Mouse (Mus musculus) left cerebral cortex, postnatal 14 days (tissue): ENCODE results near the gene Slc16a13. TPM values are rescaled to one million over a fixed set of nuclear protein-coding genes. Genes with fewer than 3 reads are reported as not detected.
A peak's percentile ranks its signal among the peaks of the same experiment; 100 is the strongest.

ENCODE experiments used
- DNase-seq, 2 experiments: peaks; one replicate each; pipeline ENCODE4 v3.0.0; 2021 to 2022; ENCODE audit warnings: low spot score in 2 of 2, mixed read lengths in 1 of 2
- intact Hi-C: fragments of 180-260 bp; cut with DNase I; formaldehyde crosslinking; loops from one replicate; pipeline ENCODE4 v1.15.1; 2025
- total RNA-seq, 2 experiments: library from RNA; stranded (reverse); gene quantifications; 2 replicates each; pipeline ENCODE4 v1.2.3; 2021

Gene Slc16a13
- total RNA-seq, 2 experiments from 2014 or later, result 8.3 to 10.4 TPM

DNA sequence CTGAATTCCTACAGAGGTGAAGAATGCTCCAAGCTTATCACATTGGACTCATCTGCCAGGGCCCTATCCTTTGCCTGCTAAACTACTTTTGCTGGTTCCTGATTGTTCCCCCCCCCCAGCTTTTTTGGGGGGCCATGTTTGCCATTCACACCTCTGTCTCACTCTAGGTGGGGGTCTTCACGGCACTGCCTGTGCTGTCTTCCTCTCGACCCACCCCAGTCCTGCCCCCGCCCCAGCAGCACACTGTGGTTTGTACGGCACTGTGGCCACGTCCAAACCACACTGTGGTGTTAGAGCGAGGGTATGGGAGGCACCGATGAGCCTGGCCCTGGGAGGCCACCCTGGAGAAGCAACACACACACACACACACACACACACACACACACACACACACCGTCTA, 13.6 kb upstream of the Slc16a13 start:
- DNase-seq, result no peak
- intact Hi-C loops, result no loop called here

DNA sequence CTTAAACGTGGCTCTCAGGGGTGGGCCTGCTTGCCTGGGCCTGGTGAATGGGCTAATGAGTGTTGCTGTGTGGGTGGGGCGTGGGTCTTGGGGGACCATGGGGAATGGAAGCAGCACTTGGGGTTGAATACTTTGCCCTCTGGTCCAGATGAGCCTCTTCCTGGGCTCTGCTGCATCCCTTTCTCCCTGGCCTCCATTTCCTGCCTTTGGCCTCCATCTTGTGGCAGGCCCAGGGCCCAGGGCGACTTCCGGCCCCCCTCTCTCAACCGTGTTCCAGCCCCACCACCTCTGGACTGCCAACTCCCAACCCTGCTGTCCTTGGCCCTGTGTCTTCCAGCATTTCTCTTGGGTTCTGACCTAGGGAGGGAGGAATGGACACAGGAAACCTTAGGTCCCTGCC, 13.2 kb upstream of the Slc16a13 start:
- no peak for DNase-seq
- intact Hi-C loops, result no loop called here

DNA sequence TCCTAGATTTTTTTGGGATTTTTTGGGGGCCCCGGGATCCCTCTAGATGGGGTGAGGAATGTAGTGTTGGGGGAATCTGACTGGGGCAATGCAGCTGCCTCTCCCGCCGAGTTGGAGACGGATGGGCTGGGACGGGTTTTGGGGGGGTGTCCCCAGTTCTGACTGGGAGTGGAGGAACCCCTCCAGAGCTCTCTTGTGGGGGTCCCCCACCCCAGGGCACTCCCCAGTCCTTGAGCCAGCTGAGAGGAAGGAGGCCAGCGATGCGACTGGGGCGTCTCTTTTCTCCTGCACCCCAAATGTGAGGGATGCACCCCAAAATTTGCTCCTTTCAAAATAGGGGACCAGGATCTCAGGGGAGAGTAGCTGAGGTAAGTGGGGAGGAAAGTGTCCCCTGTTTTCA, 12.2 kb upstream of the Slc16a13 start:
- intact Hi-C loops, result no loop called here
- DNase-seq, result no peak

DNA sequence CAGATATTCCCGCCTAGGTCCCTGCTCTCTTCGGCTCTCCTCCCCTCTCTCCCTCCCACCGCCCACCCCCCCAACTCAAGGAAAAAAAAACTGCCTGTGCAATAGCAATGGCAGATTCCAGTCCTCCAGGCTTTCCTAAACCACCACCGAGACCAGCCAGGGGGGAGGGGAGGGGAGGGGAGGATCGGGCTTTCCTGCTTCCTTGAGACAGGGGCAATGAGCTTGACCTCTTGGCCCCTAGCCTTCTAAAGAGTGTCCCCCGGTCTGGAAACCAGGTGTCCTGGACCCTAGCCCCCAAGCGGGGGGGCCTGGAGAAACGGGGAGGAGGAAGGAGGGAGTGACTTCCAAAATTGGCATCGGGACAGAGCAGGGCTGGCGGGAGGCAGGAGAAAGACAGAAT, 11.7 kb upstream of the Slc16a13 start:
- intact Hi-C loops, result no loop called here

DNA sequence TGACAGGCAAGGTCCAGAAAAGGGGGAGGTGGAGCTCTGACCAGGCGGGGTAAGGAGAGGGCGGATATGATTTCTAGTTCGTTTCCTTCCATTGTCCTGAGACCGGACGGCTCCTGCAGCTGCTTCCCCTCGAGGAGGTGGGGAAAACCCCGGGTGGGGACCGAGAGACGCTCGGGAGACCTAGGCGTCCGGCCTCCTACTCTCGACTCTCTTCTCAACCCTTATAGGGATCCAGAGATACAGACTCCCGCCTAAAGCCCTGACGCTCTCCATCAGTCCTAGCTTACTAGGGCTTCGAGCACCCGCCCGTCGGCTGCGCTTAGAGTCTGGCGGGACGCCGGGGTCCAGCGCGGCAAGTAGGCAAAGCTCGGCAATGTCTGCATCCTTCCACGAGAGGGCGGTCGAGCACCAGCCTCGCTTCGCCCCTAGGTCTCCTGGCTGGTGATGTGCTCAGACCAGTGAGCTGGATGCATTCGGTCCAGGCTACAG, 9.4 kb upstream of the Slc16a13 start:
- intact Hi-C loops, result no loop called here
- peak; percentile 63 to 83 for DNase-seq

More for the DNA sequence above, 11.7 kb upstream of the Slc16a13 start:
- DNase-seq, result no peak

DNA sequence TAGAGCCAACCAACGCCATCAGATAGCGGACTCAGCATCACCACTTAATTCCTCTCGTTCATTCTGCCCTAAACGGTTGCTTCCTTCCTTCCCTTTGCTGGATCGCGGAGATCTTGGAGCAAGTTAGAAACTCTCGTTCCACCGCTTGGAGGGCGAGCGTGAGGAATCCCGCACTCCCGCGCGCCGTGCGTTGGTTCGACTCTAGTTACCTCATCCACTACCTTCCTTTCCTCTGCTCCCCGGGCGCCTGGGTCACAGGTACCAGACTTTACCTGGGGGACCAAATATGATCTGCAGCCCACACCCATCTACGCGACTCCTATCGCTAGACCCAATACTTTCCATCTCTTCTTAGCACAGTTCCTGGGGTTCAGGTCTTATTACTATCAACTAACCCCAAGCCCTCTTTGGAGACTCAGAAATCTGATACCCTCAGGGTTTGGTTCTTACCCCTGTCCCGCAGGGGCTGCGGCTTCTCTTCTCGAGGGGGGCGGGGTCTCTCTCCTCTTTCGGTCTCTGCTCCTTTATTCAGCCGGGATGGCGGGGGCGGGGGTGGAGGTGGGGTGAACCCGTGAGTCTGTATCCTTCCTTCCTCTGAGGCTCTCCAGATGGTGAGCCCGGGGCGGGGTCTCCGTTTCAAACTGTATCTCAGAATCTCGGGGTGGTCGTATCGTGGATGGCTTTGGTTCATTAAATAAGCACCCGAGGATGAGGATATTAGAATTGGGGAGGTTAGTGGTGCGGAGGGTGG, 8.6 kb upstream of the Slc16a13 start, which contains the start of gene Bcl6b:
Gene Bcl6b, minus strand, starts transcription at position 539 of the 751 bp plus-strand sequence.
- no peak for DNase-seq
- intact Hi-C loops, result no loop called here

DNA sequence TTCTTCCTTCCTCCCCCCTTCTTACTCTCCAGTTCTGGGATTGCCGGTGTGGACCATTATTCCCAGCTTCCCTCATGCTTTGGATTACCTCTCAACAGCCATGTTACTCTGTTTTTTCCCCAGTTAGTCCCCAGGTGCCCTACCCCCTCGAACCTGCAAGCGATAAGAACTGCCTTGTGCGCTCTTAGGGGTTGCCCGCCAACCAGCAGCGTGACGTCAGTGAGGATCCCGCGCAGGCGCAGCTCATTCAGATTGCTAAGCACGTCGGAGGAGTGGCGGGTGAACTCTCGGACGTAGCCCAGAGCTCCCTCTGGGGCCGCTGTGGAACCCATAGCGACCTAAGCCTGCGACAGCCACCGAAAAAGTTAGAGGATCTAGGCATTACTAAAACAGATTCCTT, 8.0 kb upstream of the Slc16a13 start:
- peak; percentile 82 to 84 for DNase-seq
- intact Hi-C loops, result no loop called here

DNA sequence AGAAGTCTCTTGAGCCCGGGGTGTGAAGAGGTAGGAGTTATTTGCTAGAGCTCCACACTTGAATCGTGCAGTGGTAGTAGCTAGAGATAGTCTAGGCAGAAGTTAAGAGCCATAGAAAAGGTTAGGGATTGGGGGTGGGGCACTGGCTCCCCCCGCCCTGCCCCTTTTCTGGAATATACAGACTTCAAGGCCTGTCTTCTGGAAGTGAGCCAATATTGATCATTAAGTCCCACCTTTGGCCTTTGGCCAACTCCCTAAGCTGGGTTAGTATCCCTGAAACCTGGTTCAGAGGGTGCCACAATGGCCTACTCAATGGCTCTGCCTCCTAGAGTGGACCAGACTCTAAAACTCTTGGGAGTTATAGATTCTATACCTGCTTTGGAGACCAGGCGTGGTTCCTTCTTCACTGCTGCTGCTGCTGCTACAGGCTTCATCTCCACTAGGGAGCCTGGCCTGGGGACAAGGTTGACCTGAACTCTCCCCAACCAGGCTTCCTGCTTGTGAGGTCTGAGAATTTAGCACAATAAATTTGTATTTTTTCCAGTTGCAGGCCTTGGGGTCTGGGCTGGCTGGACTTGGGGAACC, 6.9 kb upstream of the Slc16a13 start:
- intact Hi-C loops, result no loop called here
- no peak for DNase-seq

DNA sequence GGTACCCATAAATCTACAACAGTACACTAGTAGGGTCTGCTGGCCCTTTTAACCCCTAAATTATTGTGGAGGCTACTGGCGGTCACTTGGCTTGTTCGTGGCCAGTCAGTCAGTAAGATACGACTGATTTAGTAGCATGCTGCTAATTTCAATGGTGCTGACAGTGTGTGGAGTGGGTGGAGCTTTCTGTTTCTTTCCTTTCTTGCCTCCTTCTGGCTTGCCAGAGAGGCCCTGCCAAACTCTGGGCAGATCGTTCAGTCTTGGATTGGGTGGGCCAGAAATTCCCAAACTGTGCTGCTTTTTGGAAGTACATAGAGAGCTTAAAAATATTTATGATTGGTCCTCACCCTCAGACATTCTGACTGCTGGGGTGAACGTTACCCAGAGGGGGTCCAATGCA, 6.3 kb upstream of the Slc16a13 start:
- DNase-seq, result peak; percentile 59 to 71
- intact Hi-C loops, result no loop called here

DNA sequence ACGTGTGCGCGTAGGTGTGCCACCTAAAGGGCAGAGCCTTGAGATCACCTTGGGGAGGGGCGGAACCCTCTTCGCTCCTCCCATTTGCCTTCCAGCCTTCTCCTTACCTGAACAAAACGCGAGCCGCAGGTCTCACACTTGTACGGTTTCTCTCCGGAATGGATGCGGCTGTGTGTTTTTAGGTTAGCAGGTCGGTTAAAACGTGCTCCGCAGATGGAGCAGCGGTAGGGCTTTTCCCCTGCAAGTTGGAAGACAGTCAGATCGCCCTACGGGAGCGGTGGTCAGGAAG, 5.7 kb upstream of the Slc16a13 start:
- DNase-seq, result no peak
- intact Hi-C loops, result no loop called here

DNA sequence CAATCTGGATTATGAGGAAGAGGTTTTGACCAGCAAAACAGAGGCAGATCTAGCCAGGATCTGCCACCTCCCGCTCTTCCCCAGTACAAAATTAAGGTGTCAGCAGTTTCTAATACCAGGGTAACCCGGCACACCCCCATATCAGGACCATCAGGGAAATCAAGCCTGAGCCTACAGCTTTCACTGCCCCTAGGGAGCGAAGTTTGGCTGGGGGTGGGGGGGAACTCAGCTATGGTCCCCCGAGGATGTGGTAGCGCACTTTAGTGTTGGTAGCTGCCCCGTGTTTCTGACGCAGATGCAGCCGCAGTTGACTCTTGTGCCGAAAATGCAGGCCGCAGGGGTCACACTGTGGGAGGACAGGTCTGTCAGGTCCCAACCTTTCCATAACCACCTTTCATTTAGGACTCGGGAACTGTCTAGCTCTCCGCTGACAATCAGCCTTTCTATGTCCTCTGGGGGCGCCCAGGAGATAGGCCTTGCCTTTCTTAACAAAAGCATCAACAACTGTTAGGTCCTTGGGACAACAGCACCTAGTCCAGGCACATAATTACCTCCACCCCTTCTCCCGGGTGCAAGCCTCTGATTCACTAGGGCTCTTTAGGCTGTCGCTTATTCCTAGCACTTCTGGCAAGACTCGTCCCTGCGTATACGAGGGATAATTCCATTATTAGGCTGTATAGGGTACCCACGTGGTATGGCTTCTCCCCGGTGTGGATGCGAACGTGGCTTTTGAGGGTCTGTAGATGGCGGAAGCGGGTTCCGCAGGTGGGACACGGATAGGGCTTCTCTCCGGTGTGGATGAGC, 5.1 kb upstream of the Slc16a13 start:
- intact Hi-C loops, result no loop called here
- no peak for DNase-seq

DNA sequence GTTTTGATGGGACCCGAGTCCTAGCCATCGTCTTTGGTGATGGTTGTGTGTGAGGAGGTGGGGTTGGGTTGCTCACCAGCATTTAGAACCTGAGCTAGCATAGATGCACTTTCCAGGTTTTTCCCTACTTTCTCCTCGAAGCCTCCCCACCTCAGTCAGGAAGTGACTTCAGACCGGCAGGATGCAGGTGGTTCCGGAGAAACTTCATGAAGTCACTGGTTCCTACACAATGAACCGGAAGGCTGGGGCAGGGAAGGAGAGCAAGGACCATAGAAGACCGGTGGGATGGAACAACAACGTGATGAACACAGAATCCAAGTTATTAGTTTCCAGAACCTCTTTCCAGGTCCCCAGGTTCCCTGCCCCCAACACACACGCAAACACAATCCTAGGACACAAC, 2.9 kb upstream of the Slc16a13 start:
- intact Hi-C loops, result no loop called here
- no peak for DNase-seq

DNA sequence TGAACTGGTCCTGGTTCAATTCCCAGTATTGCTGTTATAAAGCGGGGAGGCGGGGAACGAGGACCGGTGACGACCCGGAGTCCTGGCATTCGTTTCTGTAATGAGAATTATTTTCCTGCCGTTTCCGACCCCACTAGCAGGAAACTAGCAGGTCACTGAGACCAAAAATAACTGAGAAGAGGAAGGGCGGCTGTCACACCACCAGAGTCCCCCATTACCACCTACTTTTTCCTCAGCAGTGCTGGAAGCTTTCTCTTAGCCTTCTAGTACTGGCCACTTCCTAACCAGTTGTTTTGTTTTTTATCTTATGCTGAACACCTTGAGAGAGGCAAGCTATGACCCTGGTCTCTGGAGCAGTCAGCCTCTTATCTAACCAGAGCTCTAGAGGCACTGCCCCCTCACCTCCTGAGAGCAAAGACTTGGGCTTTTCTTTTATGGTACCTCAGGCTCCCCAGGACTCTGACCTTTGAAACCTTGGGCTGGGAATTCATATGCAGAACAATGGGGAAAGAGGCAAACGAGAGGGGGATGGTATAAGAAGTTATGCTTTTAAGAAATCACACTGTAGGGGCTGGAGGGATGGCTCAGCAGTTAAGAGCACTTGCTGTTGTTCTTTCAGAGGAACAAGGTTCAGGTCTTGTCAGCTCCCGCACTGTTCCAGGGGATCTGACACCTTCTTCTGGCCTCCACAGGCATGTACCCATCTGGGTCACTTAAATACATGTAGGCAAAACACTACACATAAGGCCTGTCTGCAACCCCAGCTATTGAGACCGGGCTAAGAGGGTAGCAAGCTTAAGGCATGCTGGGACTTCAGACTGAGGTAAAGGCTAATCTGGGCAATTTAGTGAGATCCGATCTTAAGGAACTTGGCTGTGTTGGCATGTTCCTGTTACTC, 988 bp upstream of the Slc16a13 start:
- no peak for DNase-seq
- intact Hi-C loops, result no loop called here

DNA sequence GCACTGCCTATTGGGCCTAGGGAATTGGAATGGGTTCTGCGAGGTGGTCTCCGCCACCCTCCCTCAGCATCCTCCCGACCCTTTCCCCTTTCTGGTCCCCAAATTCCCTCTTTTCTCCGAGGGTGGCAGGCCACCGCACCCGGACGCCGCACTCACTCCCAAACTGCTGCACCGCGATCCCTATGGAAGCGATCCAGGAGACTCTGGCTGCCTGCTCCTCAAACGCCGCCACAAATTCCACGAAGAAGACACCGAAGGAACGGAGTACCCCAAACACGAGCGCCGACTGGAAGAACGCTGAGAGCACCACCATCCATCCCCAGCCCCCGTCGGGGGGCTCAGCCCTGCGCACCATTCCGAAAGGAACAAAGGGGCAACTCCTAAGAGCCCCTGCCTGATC, 541 bp downstream of the Slc16a13 start:
- no peak for DNase-seq
- intact Hi-C loops, result no loop called here

DNA sequence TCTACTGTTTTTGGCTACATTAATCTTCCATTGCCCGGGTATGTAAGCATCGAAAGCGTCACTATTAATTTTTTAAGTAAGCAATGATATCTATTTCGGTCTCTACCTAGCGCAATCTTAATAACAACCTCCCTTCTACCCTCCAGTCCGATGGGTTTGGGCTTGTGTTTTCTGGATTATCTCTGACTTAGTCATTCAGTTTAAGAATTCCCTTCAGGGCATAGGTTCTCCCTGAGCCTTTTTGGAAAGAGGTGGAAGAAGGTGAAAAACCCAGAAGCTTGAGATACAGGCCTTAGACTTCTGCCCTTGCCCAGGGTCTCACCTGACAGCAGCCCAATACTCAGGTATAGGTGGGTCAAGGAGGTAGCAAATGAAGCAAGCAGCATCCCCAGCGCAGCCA, 991 bp downstream of the Slc16a13 start:
- intact Hi-C loops, result no loop called here
- no peak for DNase-seq

DNA sequence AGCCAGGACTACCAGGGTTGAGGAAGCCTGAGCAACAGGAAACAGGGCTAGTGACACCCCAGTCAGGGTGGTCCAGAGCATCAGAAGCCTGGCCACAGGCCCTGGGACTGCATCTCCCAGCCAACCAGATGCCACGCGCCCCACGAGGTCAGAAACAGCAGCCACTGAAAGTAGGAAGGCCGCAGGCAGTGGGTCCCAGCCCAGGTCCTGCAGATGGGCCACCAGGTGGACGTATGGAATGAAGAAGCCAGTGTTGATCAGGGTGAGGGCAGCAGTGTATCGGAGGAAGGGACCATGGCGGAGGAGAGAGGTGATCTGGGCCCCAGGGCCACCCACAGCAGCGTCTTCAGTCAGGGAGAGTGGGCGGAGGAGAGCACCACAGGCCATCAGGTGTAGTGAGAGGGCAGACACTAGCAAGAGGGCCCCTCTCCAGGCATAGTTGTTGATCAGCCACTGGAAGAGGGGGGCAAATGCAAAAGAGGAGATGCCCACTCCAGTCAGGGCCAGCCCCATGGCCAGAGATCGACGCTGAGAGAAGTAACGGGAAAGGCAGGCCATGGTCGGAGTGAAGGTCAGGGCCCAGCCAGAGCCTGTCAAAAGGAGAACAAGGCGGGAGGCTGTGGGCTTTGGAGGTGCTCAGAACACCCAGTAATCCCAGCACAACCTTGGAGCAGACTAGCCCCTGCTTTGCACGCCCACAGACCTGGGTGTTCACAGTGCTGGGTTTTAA, 2.0 kb downstream of the Slc16a13 start:
- DNase-seq, result no peak
- intact Hi-C loops, result no loop called here

DNA sequence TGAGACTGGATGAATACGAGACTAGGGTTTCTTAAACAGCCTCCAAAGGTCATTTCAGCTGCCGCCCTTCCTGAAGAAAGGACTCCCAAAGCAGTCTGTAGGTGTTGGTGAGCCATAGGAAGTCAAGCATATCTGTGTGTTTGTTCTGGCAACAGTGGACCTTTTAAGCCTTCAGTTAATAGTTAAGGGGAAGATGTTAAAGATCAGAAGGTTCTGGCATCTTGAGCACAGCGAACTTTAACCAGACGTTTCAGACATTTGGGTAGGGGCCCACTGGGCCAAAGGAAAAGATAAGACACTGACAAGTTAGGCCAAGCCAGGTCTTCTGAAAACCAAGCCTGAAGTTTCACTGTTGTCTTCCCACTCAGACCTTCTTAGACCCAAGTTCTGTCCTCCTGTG, 2.8 kb downstream of the Slc16a13 start:
- intact Hi-C loops, result no loop called here
- DNase-seq, result no peak

DNA sequence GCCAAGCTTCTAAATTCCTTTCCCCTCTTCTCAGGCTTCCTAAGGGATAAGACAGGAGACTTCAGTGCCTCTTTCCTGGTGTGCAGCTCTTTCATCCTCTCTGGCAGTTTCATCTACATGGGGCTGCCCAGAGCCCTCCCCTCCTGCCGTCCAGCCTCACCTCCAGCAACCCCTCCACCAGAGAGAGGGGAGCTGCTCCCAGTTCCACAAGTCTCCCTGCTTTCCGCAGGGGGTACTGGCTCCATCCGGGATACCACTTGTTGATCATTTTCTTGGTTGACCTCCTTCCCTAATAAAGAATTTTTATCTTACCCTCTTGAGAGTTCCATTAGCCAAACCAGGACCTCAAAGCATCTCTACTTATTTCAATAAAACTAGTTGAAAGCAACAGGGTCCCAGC, 4.8 kb downstream of the Slc16a13 start:
- no peak for DNase-seq
- intact Hi-C loops, result no loop called here

DNA sequence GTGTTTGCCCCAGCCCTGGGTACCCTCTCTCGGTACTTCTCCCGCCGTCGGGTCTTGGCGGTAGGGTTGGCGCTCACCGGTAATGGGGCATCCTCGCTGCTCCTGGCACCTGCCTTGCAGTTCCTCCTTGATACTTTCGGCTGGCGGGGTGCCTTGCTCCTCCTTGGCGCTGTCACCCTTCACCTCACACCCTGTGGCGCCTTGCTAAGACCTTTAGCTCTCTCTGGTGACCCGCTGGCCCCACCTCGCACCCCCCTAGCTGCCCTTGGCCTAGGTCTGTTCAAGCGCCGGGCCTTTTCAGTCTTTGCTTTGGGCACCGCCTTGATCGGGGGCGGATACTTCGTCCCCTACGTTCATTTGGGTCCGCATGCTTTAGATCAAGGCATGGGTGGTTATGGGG, 5.6 kb downstream of the Slc16a13 start:
- DNase-seq, result no peak

More for the DNA sequence above, 5.6 kb downstream of the Slc16a13 start:
- intact Hi-C loops, result no loop called here
